Mouse (Mus musculus): ENCODE measurements around the gene 4930562C15Rik.

DNA sequence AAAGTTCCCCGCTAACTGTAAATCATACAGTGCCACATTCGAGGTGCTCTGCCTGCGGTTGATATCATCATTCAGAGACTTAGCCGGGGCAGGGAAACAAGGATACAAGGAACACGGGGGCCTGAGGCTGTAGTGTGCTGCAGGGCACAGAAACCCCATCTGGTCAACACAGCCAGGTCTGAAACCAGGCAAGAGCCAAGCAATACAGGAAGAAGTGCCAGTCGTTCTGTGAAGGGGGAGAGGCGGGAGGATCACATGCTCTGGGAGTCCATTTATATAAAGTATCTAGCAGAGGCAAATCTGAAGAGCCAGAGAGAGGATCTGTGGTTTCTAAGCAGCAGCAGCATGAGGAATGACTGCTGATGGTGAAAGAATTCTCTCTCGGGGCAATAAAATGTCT lies 5.0 kb downstream of the 4930562C15Rik start:
- TF ChIP-seq CTCF (IDR thresholded peaks at IDR 0.05; ENCODE audit: extremely low read depth, insufficient read depth, low read length) (no peak), POLR2A (IDR thresholded peaks at IDR 0.05; ENCODE audit: extremely low read depth, insufficient read depth, low read length) (no peak)
